Mouse (Mus musculus): ENCODE results near the gene Utp18. TPM values are rescaled to one million over a fixed set of nuclear protein-coding genes. Genes with fewer than 3 reads are reported as not detected.
A peak's percentile ranks its signal among the peaks of the same experiment; 100 is the strongest.

Utp18 gene
- total and polyA plus RNA-seq, 2 experiments from 2014 or later = 21.1 to 25.3 TPM

GRCm38 (mm10) chr11:93862045-93862623 lies 23.4 kb downstream of the Utp18 start:
- H3K9me3 ChIP-seq (ENCODE audit: low read length) = no peaks in the 10 kb centered on the region
- no peak for DNase-seq (ENCODE audit: low spot score)
- H3K4me1 ChIP-seq (ENCODE audit: insufficient read depth, low read length) = no peaks in the 10 kb centered on the region

GRCm38 (mm10) chr11:93861193-93861592 lies 24.4 kb downstream of the Utp18 start:
- H3K27ac ChIP-seq = no peak overlapping the region
- no peak for TF ChIP-seq CTCF (IDR thresholded peaks at IDR 0.05; ENCODE audit: low read depth)
- no peak overlapping the region for H3K9ac ChIP-seq (replicated peaks; ENCODE audit: low read length)
- WGBS = 92% methylated on average over 2 of the region's 2 CpGs
- no peak overlapping the region for H3K4me3 ChIP-seq (ENCODE audit: low read length)
- H3K4me2 ChIP-seq (ENCODE audit: low read depth, low read length) = no peak overlapping the region
- H3K4me1 ChIP-seq (ENCODE audit: insufficient read depth, low read length) = no peaks in the 10 kb centered on the region
- ATAC-seq (no peak), DNase-seq (ENCODE audit: low spot score) (no peak)
- no peaks in the 10 kb centered on the region for H3K27me3 ChIP-seq (ENCODE audit: insufficient read depth, low read length)
- no peaks in the 10 kb centered on the region for H3K9me3 ChIP-seq (ENCODE audit: low read length)
- peaks cover 24% of the 10 kb centered on the region for H3K36me3 ChIP-seq (ENCODE audit: insufficient read depth, low read length)

More at GRCm38 (mm10) chr11:93862045-93862623, 23.4 kb downstream of the Utp18 start:
- Histone ChIP-seq H3K27me3 (ENCODE audit: insufficient read depth, low read length) (no peaks in the 10 kb centered on the region), H3K36me3 (ENCODE audit: insufficient read depth, low read length) (peaks cover 34% of the 10 kb centered on the region), H3K4me3 (ENCODE audit: low read length) (no peak overlapping the region), H3K9ac (replicated peaks; ENCODE audit: low read length) (no peak overlapping the region), H3K4me2 (ENCODE audit: low read depth, low read length) (no peak overlapping the region), H3K27ac (no peak overlapping the region)
- WGBS = 88% methylated on average over 4 of the region's 4 CpGs
- no peak for ATAC-seq
- no peak for TF ChIP-seq CTCF (IDR thresholded peaks at IDR 0.05; ENCODE audit: low read depth)

GRCm38 (mm10) chr11:93860540-93861172 lies 24.9 kb downstream of the Utp18 start:
- Histone ChIP-seq H3K27ac (no peak overlapping the region), H3K9ac (replicated peaks; ENCODE audit: low read length) (no peak overlapping the region), H3K9me3 (ENCODE audit: low read length) (no peaks in the 10 kb centered on the region), H3K4me3 (ENCODE audit: low read length) (no peak overlapping the region), H3K36me3 (ENCODE audit: insufficient read depth, low read length) (peaks cover 20% of the 10 kb centered on the region), H3K27me3 (ENCODE audit: insufficient read depth, low read length) (no peaks in the 10 kb centered on the region), H3K4me2 (ENCODE audit: low read depth, low read length) (no peak overlapping the region), H3K4me1 (ENCODE audit: insufficient read depth, low read length) (no peaks in the 10 kb centered on the region)
- DNase-seq (ENCODE audit: low spot score) = no peak
- no peak for TF ChIP-seq CTCF (IDR thresholded peaks at IDR 0.05; ENCODE audit: low read depth)
- no peak for ATAC-seq
- 89% methylated on average over 1 of the region's 1 CpGs for WGBS

GRCm38 (mm10) chr11:93856284-93856955 lies 29.1 kb downstream of the Utp18 start:
- 4% methylated on average over 6 of the region's 6 CpGs for WGBS
- Histone ChIP-seq H3K4me3 (ENCODE audit: low read length) (no peak overlapping the region), H3K36me3 (ENCODE audit: insufficient read depth, low read length) (0 out of 2 replicates have a peak, but pooled peaks cover 8% of the 10 kb centered on the region), H3K4me2 (ENCODE audit: low read depth, low read length) (0 out of 2 replicates have a peak overlapping the region, but pooled peaks have one; percentile 29), H3K27me3 (ENCODE audit: insufficient read depth, low read length) (no peaks in the 10 kb centered on the region), H3K4me1 (ENCODE audit: insufficient read depth, low read length) (no peaks in the 10 kb centered on the region), H3K9me3 (ENCODE audit: low read length) (no peaks in the 10 kb centered on the region), H3K27ac (no peak overlapping the region), H3K9ac (replicated peaks; ENCODE audit: low read length) (no peak overlapping the region)
- DNase-seq (ENCODE audit: low spot score) (peak; percentile 94), ATAC-seq (peak; percentile 83)
- peak; percentile 91 for TF ChIP-seq CTCF (IDR thresholded peaks at IDR 0.05; ENCODE audit: low read depth)

- WGBS = 81% methylated on average over 3 of the region's 3 CpGs
- no peaks in the 10 kb centered on the region for H3K9me3 ChIP-seq (ENCODE audit: low read length)
- H3K27me3 ChIP-seq (ENCODE audit: insufficient read depth, low read length) = no peaks in the 10 kb centered on the region
- H3K27ac ChIP-seq = no peak overlapping the region
- no peak overlapping the region for H3K4me2 ChIP-seq (ENCODE audit: low read depth, low read length)
- H3K9ac ChIP-seq (replicated peaks; ENCODE audit: low read length) = no peak overlapping the region
- H3K4me3 ChIP-seq (ENCODE audit: low read length) = no peak overlapping the region
- H3K36me3 ChIP-seq (ENCODE audit: insufficient read depth, low read length) = no peaks in the 10 kb centered on the region
- ATAC-seq (no peak), DNase-seq (ENCODE audit: low spot score) (no peak)
- no peak for TF ChIP-seq CTCF (IDR thresholded peaks at IDR 0.05; ENCODE audit: low read depth)
- H3K4me1 ChIP-seq (ENCODE audit: insufficient read depth, low read length) = no peaks in the 10 kb centered on the region
Measured at GRCm38 (mm10) chr11:93852546-93852945, 33.0 kb downstream of the Utp18 start.

- no peak for TF ChIP-seq CTCF (IDR thresholded peaks at IDR 0.05; ENCODE audit: low read depth)
Measured at GRCm38 (mm10) chr11:93847342-93847741, 38.2 kb downstream of the Utp18 start.

More at GRCm38 (mm10) chr11:93847342-93847741, 38.2 kb downstream of the Utp18 start:
- 16% methylated on average over 2 of the region's 2 CpGs for WGBS
- Histone ChIP-seq H3K9me3 (ENCODE audit: low read length) (no peaks in the 10 kb centered on the region), H3K27ac (no peak overlapping the region), H3K36me3 (ENCODE audit: insufficient read depth, low read length) (no peaks in the 10 kb centered on the region), H3K9ac (replicated peaks; ENCODE audit: low read length) (no peak overlapping the region), H3K4me3 (ENCODE audit: low read length) (no peak overlapping the region), H3K4me2 (ENCODE audit: low read depth, low read length) (no peak overlapping the region), H3K4me1 (ENCODE audit: insufficient read depth, low read length) (no peaks in the 10 kb centered on the region), H3K27me3 (ENCODE audit: insufficient read depth, low read length) (no peaks in the 10 kb centered on the region)
- ATAC-seq (no peak), DNase-seq (ENCODE audit: low spot score) (no peak)

Data from hindbrain, postnatal 0 days (tissue).